ENCODE assay signal across 10 mouse cellular contexts in the genomic region with DNA sequence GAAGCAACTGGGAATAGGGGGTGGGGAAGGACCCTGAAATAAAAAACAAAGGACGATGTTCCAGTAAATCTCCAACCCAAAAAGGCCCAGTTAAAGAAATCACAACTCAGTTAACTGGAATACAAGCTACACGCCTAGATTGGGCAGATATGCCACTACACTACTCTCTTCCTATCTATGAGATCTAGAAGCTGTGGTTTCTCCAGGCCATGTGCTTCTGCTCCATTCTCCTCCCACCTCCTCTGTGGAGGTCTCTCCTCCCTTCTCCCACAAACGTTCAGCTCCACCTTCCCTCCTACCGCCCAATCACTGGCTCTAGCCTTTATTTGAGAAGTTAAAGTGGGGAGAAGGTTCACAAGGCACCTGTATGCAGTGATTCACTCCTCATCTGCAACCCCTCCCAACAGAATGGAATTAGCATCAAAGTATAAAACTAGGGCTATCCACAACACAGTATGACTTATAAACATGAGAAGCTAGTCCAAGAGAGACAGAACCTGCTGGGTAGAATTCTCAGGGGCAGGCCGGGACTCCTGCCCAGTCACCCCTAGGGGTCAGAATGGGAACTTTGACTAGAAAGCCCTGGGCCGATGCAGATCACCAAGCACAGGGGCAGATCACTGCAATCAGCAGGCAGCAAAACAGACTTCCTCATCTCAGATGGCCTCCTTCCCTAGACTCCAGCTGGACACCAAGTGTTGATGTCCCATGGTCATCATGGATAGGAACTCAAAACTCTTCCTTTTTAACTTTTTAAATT. TPM values are rescaled to one million over a fixed set of nuclear protein-coding genes. Genes with fewer than 3 reads are reported as not detected.
DNase-seq lines count a peak whose midpoint lies in the region; ATAC-seq and TF ChIP-seq lines count a peak whose summit lies in the region.
"Had no signal": no experiment of that assay in that cellular context is flagged by ENCODE, and none has a peak within 500 bp of the region (broad histone marks: within the 10 kb centered on the region; RNA-seq: fewer than 3 reads in every experiment).

No protein-coding gene starts in this region.

- 35% methylated on average over 6 of the region's 6 CpGs for WGBS in liver, postnatal 0 days (ENCODE audit: insufficient replicate concordance)

- H3K27ac ChIP-seq in layer of hippocampus, adult 2 months: no peak overlapping the region
- no peak overlapping the region for H3K27ac ChIP-seq in liver, postnatal 0 days (ENCODE audit: low read depth)

- DNase-seq in layer of hippocampus, adult 2 months (ENCODE audit: low spot score in 2 of 2): no peak
- DNase-seq in layer of hippocampus, postnatal 25 days (ENCODE audit: extremely low spot score in 1 of 2, low spot score in 1 of 2): no peak
- DNase-seq in ES-CJ7 (ENCODE audit: low read depth, low spot score): peak; percentile 71
- no peak for DNase-seq in brain, embryonic 14.5 days (ENCODE audit: low read depth)
- no peak for DNase-seq in liver, postnatal 0 days
- no peak for DNase-seq in cerebellum, adult 8-10 months
- no peak for DNase-seq in adrenal gland, postnatal 4 days (ENCODE audit: low spot score in 2 of 2)
- DNase-seq: cerebellum, adult 9-10 months; gastrocnemius, postnatal 14 days; lung, adult 18-20 months had no signal

- no peaks in the 10 kb centered on the region for H3K36me3 ChIP-seq in liver, postnatal 0 days (replicated peaks; ENCODE audit: insufficient read depth, low read length)

- no peaks in the 10 kb centered on the region for H3K27me3 ChIP-seq in liver, postnatal 0 days (ENCODE audit: insufficient read depth, low read length)

- peak; percentile 51; the same call in 1 of the 2 replicates for ATAC-seq in liver, postnatal 0 days

- TF ChIP-seq POLR2A in brain, embryonic 14.5 days (IDR thresholded peaks at IDR 0.05; ENCODE audit: borderline replicate concordance, extremely low read depth, insufficient read depth, insufficient read length, poor library complexity, severe bottlenecking): no peak

- H3K4me3 ChIP-seq in layer of hippocampus, adult 2 months: no peak overlapping the region
- no peak overlapping the region for H3K4me3 ChIP-seq in liver, postnatal 0 days (ENCODE audit: low read depth, low read length)

- H3K4me2 ChIP-seq in liver, postnatal 0 days (ENCODE audit: low read depth, low read length): no peak overlapping the region

- no peaks in the 10 kb centered on the region for H3K9me3 ChIP-seq in liver, postnatal 0 days (ENCODE audit: low read length)

- no peak overlapping the region for H3K9ac ChIP-seq in liver, postnatal 0 days (replicated peaks)

- no peaks in the 10 kb centered on the region for H3K4me1 ChIP-seq in liver, postnatal 0 days (ENCODE audit: insufficient read depth)

- peak; percentile 49 for TF ChIP-seq CTCF in layer of hippocampus, adult 2 months (conservative IDR thresholded peaks at IDR 0.05)
- TF ChIP-seq CTCF in brain, embryonic 14.5 days (IDR thresholded peaks at IDR 0.05; ENCODE audit: borderline replicate concordance, extremely low read depth, insufficient read depth, insufficient read length): 0 out of 2 replicates have a peak, but pooled peaks have one; percentile 2
- peak; percentile 30 for TF ChIP-seq CTCF in liver, postnatal 0 days (IDR thresholded peaks at IDR 0.05; ENCODE audit: low read depth)

- no peak for TF ChIP-seq EP300 in liver, postnatal 0 days (IDR thresholded peaks at IDR 0.05; ENCODE audit: low read depth)

RNA-seq across cellular contexts. Expression of gene E4f1, which starts 6.6 kb away (rescaled TPM):
- 10 to 100 TPM; 34.0 to 39.4 TPM for total RNA-seq in layer of hippocampus, adult 2 months (2021)
- total RNA-seq in layer of hippocampus, postnatal 25 days (2021): 10 to 100 TPM; 25.4 to 36.0 TPM
- 89.5 and 99.5 TPM in 2 replicates for polyA plus RNA-seq in brain, embryonic 14.5 days (2012; rRNA removed)
- polyA plus RNA-seq in liver, postnatal 0 days (2015; fragmentation: Nextera tagmentation; extraction: Ambion mirVana): 4.5 and 6.4 TPM in 2 replicates
- total RNA-seq in adrenal gland, postnatal 4 days (2021): 10 to 100 TPM; 31.8 to 35.1 TPM

RNA-seq across cellular contexts. Expression of gene Pgp, which starts 6.6 kb away (rescaled TPM):
- 10 to 100 TPM; 58.2 to 62.7 TPM for total RNA-seq in layer of hippocampus, adult 2 months (2021)
- total RNA-seq in layer of hippocampus, postnatal 25 days (2021): 10 to 100 TPM; 61.5 to 74.6 TPM
- 49.6 and 52.2 TPM in 2 replicates for polyA plus RNA-seq in brain, embryonic 14.5 days (2012; rRNA removed)
- polyA plus RNA-seq in liver, postnatal 0 days (2015; fragmentation: Nextera tagmentation; extraction: Ambion mirVana): 35.6 and 40.9 TPM in 2 replicates
- 10 to 100 TPM; 44.6 to 46.4 TPM for total RNA-seq in adrenal gland, postnatal 4 days (2021)

RNA-seq across cellular contexts. Expression of gene Bricd5, which starts 10.1 kb away (rescaled TPM):
- total RNA-seq in layer of hippocampus, adult 2 months (2021): 1 to 10 TPM; 2.0 to 2.3 TPM
- total RNA-seq in layer of hippocampus, postnatal 25 days (2021): 1 to 10 TPM; 1.6 to 3.5 TPM
- 0.48 and 0.77 TPM in 2 replicates for polyA plus RNA-seq in brain, embryonic 14.5 days (2012; rRNA removed)
- polyA plus RNA-seq in liver, postnatal 0 days (2015; fragmentation: Nextera tagmentation; extraction: Ambion mirVana): not detected in 2 replicates
- total RNA-seq in adrenal gland, postnatal 4 days (2021): under 1 TPM; 0.50 to 0.93 TPM

RNA-seq across cellular contexts. Expression of gene Mlst8, which starts 15.3 kb away (rescaled TPM):
- 10 to 100 TPM; 36.0 to 44.9 TPM for total RNA-seq in layer of hippocampus, adult 2 months (2021)
- 10 to 100 TPM; 38.1 to 40.1 TPM for total RNA-seq in layer of hippocampus, postnatal 25 days (2021)
- polyA plus RNA-seq in brain, embryonic 14.5 days (2012; rRNA removed): 47.1 and 53.7 TPM in 2 replicates
- polyA plus RNA-seq in liver, postnatal 0 days (2015; fragmentation: Nextera tagmentation; extraction: Ambion mirVana): 6.2 and 8.1 TPM in 2 replicates
- total RNA-seq in adrenal gland, postnatal 4 days (2021): 10 to 100 TPM; 28.0 to 30.0 TPM

RNA-seq across cellular contexts. Expression of gene Dnase1l2, which starts 20.6 kb away (rescaled TPM):
- 10 to 100 TPM in 1 of 2 experiments, 1 to 10 TPM in 1; 5.4 to 10.7 TPM for total RNA-seq in layer of hippocampus, adult 2 months (2021)
- 1 to 10 TPM; 6.0 to 7.8 TPM for total RNA-seq in layer of hippocampus, postnatal 25 days (2021)
- polyA plus RNA-seq in brain, embryonic 14.5 days (2012; rRNA removed): 27.1 and 34.3 TPM in 2 replicates
- 0.22 and 0.35 TPM in 2 replicates for polyA plus RNA-seq in liver, postnatal 0 days (2015; fragmentation: Nextera tagmentation; extraction: Ambion mirVana)
- 1 to 10 TPM; 3.1 to 3.4 TPM for total RNA-seq in adrenal gland, postnatal 4 days (2021)
